ENCODE assay signal across 28 mouse cellular contexts in genomic region chr12:70238604-70239003, GRCm38 (mm10). TPM values are rescaled to one million over a fixed set of nuclear protein-coding genes. Genes with fewer than 3 reads are reported as not detected.
DNase-seq lines count a peak whose midpoint lies in the region; ATAC-seq and TF ChIP-seq lines count a peak whose summit lies in the region.
"Had no signal": no experiment of that assay in that cellular context is flagged by ENCODE, and none has a peak within 500 bp of the region (broad histone marks: within the 10 kb centered on the region; RNA-seq: fewer than 3 reads in every experiment).

No protein-coding gene starts in this region.

- 0 out of 2 replicates have a peak, but pooled peaks have one; percentile 15 for TF ChIP-seq EP300 in lung, postnatal 0 days (IDR thresholded peaks at IDR 0.05)
- TF ChIP-seq EP300 in stomach, postnatal 0 days (optimal IDR thresholded peaks at IDR 0.05), result no peak

- H3K9me3 ChIP-seq in hindbrain, embryonic 13.5 days, result no peaks in the 10 kb centered on the region
- no peaks in the 10 kb centered on the region for H3K9me3 ChIP-seq in hindbrain, embryonic 14.5 days (ENCODE audit: control insufficient read depth, low read length)
- H3K9me3 ChIP-seq in lung, postnatal 0 days (ENCODE audit: low read length), result no peaks in the 10 kb centered on the region
- H3K9me3 ChIP-seq in forebrain, postnatal 0 days (ENCODE audit: low read length), result no peaks in the 10 kb centered on the region
- H3K9me3 ChIP-seq in stomach, postnatal 0 days (ENCODE audit: control insufficient read depth, low read length), result no peaks in the 10 kb centered on the region
- H3K9me3 ChIP-seq: embryonic facial prominence, embryonic 10.5 days; embryonic facial prominence, embryonic 15.5 days; limb, embryonic 13.5 days; lung, embryonic 15.5 days; megakaryocyte, embryonic 14.5 days; midbrain, embryonic 12.5 days; neural tube, embryonic 13.5 days had no signal

- H3K4me1 ChIP-seq in hindbrain, embryonic 13.5 days (replicated peaks), result peaks cover 13% of the 10 kb centered on the region
- no peaks in the 10 kb centered on the region; the same call in none of the 2 replicates for H3K4me1 ChIP-seq in hindbrain, embryonic 14.5 days (replicated peaks; ENCODE audit: control insufficient read depth, insufficient read depth, low read length)
- H3K4me1 ChIP-seq in lung, postnatal 0 days (ENCODE audit: insufficient read depth, low read depth, low read length), result no peaks in the 10 kb centered on the region
- peaks cover 5% of the 10 kb centered on the region; the same call in 1 of the 2 replicates for H3K4me1 ChIP-seq in forebrain, postnatal 0 days (ENCODE audit: insufficient read depth)
- H3K4me1 ChIP-seq in stomach, postnatal 0 days (replicated peaks; ENCODE audit: control insufficient read depth, insufficient read depth), result no peaks in the 10 kb centered on the region

- no peak overlapping the region for H3K4me3 ChIP-seq in hindbrain, embryonic 13.5 days
- no peak overlapping the region for H3K4me3 ChIP-seq in hindbrain, embryonic 14.5 days (replicated peaks; ENCODE audit: low read length)
- H3K4me3 ChIP-seq in lung, postnatal 0 days (ENCODE audit: low read depth, low read length), result no peak overlapping the region
- H3K4me3 ChIP-seq in forebrain, postnatal 0 days (ENCODE audit: low read depth, low read length), result no peak overlapping the region
- no peak overlapping the region for H3K4me3 ChIP-seq in stomach, postnatal 0 days (ENCODE audit: low read depth, low read length)
- H3K4me3 ChIP-seq: embryonic facial prominence, embryonic 10.5 days; embryonic facial prominence, embryonic 15.5 days; limb, embryonic 13.5 days; lung, embryonic 15.5 days; megakaryocyte, embryonic 14.5 days; midbrain, embryonic 12.5 days; myocyte; neural tube, embryonic 13.5 days had no signal

- ATAC-seq in hindbrain, embryonic 13.5 days (ENCODE audit: low FRiP score), result no peak
- no peak for ATAC-seq in hindbrain, embryonic 14.5 days (ENCODE audit: low FRiP score)
- peak; percentile 36; the same call in 1 of the 2 replicates for ATAC-seq in lung, postnatal 0 days
- peak; percentile 66 for ATAC-seq in forebrain, postnatal 0 days
- no peak for ATAC-seq in stomach, postnatal 0 days (ENCODE audit: low FRiP score, low TSS enrichment)
- ATAC-seq: inflammation-experienced regulatory T-cells, adult 6 months had no signal

- 54% methylated on average over 8 of the region's 8 CpGs for WGBS in hindbrain, embryonic 13.5 days
- WGBS in hindbrain, embryonic 14.5 days, result 49% methylated on average over 8 of the region's 8 CpGs
- 40% methylated on average over 8 of the region's 8 CpGs for WGBS in lung, postnatal 0 days
- 17% methylated on average over 8 of the region's 8 CpGs for WGBS in forebrain, postnatal 0 days
- WGBS in stomach, postnatal 0 days, result 56% methylated on average over 8 of the region's 8 CpGs

- 0 out of 2 replicates have a peak overlapping the region, but pooled peaks have one; percentile 26 for H3K27ac ChIP-seq in hindbrain, embryonic 13.5 days
- no peak overlapping the region for H3K27ac ChIP-seq in hindbrain, embryonic 14.5 days
- H3K27ac ChIP-seq in lung, postnatal 0 days (ENCODE audit: low read length), result no peak overlapping the region
- no peak overlapping the region for H3K27ac ChIP-seq in forebrain, postnatal 0 days (ENCODE audit: low read depth, low read length)
- H3K27ac ChIP-seq in stomach, postnatal 0 days (replicated peaks), result no peak overlapping the region
- H3K27ac ChIP-seq: embryonic facial prominence, embryonic 10.5 days; embryonic facial prominence, embryonic 15.5 days; limb, embryonic 13.5 days; lung, embryonic 15.5 days; midbrain, embryonic 12.5 days had no signal

- no peaks in the 10 kb centered on the region for H3K36me3 ChIP-seq in hindbrain, embryonic 13.5 days
- H3K36me3 ChIP-seq in hindbrain, embryonic 14.5 days (replicated peaks; ENCODE audit: control insufficient read depth, insufficient read depth), result no peaks in the 10 kb centered on the region
- no peaks in the 10 kb centered on the region for H3K36me3 ChIP-seq in lung, postnatal 0 days (ENCODE audit: insufficient read depth, low read length)
- no peaks in the 10 kb centered on the region for H3K36me3 ChIP-seq in forebrain, postnatal 0 days (ENCODE audit: insufficient read depth)
- H3K36me3 ChIP-seq in stomach, postnatal 0 days (ENCODE audit: control insufficient read depth, insufficient read depth, low read length), result no peaks in the 10 kb centered on the region
- H3K36me3 ChIP-seq: embryonic facial prominence, embryonic 10.5 days; embryonic facial prominence, embryonic 15.5 days; limb, embryonic 13.5 days; lung, embryonic 15.5 days; midbrain, embryonic 12.5 days; neural tube, embryonic 13.5 days had no signal

- TF ChIP-seq CTCF in lung, postnatal 0 days (IDR thresholded peaks at IDR 0.05), result no peak
- TF ChIP-seq CTCF in brain, embryonic 14.5 days (IDR thresholded peaks at IDR 0.05; ENCODE audit: borderline replicate concordance, extremely low read depth, insufficient read depth, insufficient read length), result no peak
- TF ChIP-seq CTCF in forebrain, postnatal 0 days (IDR thresholded peaks at IDR 0.05; ENCODE audit: low read depth), result no peak
- TF ChIP-seq CTCF in stomach, postnatal 0 days (IDR thresholded peaks at IDR 0.05; ENCODE audit: low read depth), result no peak

- H3K9ac ChIP-seq in hindbrain, embryonic 13.5 days, result no peak overlapping the region
- H3K9ac ChIP-seq in hindbrain, embryonic 14.5 days, result no peak overlapping the region
- H3K9ac ChIP-seq in lung, postnatal 0 days (replicated peaks; ENCODE audit: low read depth), result no peak overlapping the region
- H3K9ac ChIP-seq in forebrain, postnatal 0 days, result no peak overlapping the region
- H3K9ac ChIP-seq in stomach, postnatal 0 days (ENCODE audit: low read length), result no peak overlapping the region
- H3K9ac ChIP-seq: embryonic facial prominence, embryonic 15.5 days; limb, embryonic 13.5 days; lung, embryonic 15.5 days; midbrain, embryonic 12.5 days; neural tube, embryonic 13.5 days had no signal

- no peaks in the 10 kb centered on the region for H3K27me3 ChIP-seq in hindbrain, embryonic 13.5 days
- H3K27me3 ChIP-seq in hindbrain, embryonic 14.5 days (ENCODE audit: control insufficient read depth, insufficient read depth, low read length), result no peaks in the 10 kb centered on the region
- H3K27me3 ChIP-seq in lung, postnatal 0 days (replicated peaks; ENCODE audit: insufficient read depth, low read length), result no peaks in the 10 kb centered on the region
- no peaks in the 10 kb centered on the region for H3K27me3 ChIP-seq in forebrain, postnatal 0 days (ENCODE audit: insufficient read depth, low read length)
- no peaks in the 10 kb centered on the region for H3K27me3 ChIP-seq in stomach, postnatal 0 days (ENCODE audit: control insufficient read depth, insufficient read depth, low read length)
- H3K27me3 ChIP-seq: CH12.LX; embryonic facial prominence, embryonic 15.5 days; limb, embryonic 13.5 days; lung, embryonic 15.5 days; midbrain, embryonic 12.5 days; neural tube, embryonic 13.5 days had no signal

- no peak for DNase-seq in hindbrain, embryonic 14.5 days (ENCODE audit: low spot score)
- peak; percentile 45 for DNase-seq in lung, postnatal 0 days (ENCODE audit: low spot score)
- DNase-seq in lung, postnatal 25 days (ENCODE audit: low spot score), result no peak
- peak; percentile 88 for DNase-seq in brain, embryonic 14.5 days (ENCODE audit: low read depth)
- DNase-seq in forebrain, postnatal 0 days, result peak; percentile 61
- DNase-seq in stomach, postnatal 0 days (ENCODE audit: low spot score), result no peak
- no peak for DNase-seq in thymus, postnatal 14 days
- DNase-seq: adrenal gland, postnatal 14 days; cerebellum, adult 2 months; cerebellum, postnatal 25 days; heart, postnatal 36 days; kidney, adult 11 months; kidney, postnatal 14 days; lung, postnatal 4 days had no signal

- no peak for TF ChIP-seq POLR2A in brain, embryonic 14.5 days (IDR thresholded peaks at IDR 0.05; ENCODE audit: borderline replicate concordance, extremely low read depth, insufficient read depth, insufficient read length, poor library complexity, severe bottlenecking)

- no peak overlapping the region for H3K4me2 ChIP-seq in hindbrain, embryonic 13.5 days
- H3K4me2 ChIP-seq in hindbrain, embryonic 14.5 days (replicated peaks), result no peak overlapping the region
- no peak overlapping the region for H3K4me2 ChIP-seq in lung, postnatal 0 days (replicated peaks; ENCODE audit: low read depth, low read length)
- no peak overlapping the region for H3K4me2 ChIP-seq in forebrain, postnatal 0 days (ENCODE audit: low read depth)
- H3K4me2 ChIP-seq in stomach, postnatal 0 days (replicated peaks; ENCODE audit: low read depth), result no peak overlapping the region
- H3K4me2 ChIP-seq: embryonic facial prominence, embryonic 15.5 days; heart, embryonic 11.5 days; limb, embryonic 13.5 days; liver, embryonic 11.5 days; lung, embryonic 15.5 days; midbrain, embryonic 12.5 days; neural tube, embryonic 13.5 days had no signal

RNA-seq across cellular contexts. Expression of gene Pygl, which starts 7.3 kb away (rescaled TPM):
- 6.6 and 8.6 TPM in 2 replicates for polyA plus RNA-seq in hindbrain, embryonic 13.5 days (2015; fragmentation: Nextera tagmentation; extraction: Ambion mirVana)
- polyA plus RNA-seq in hindbrain, embryonic 14.5 days (2014; fragmentation: Nextera tagmentation; extraction: Ambion mirVana), result 9.2 and 9.4 TPM in 2 replicates
- 46.3 and 63.1 TPM in 2 replicates for polyA plus RNA-seq in lung, postnatal 0 days (2015; fragmentation: Nextera tagmentation; extraction: Ambion mirVana)
- polyA plus RNA-seq in brain, embryonic 14.5 days (2012; rRNA removed), result 5.0 and 6.6 TPM in 2 replicates
- 5.7 and 8.2 TPM in 2 replicates for total RNA-seq in forebrain, postnatal 0 days (2014; rRNA removed)
- polyA plus RNA-seq in forebrain, postnatal 0 days (2015; fragmentation: Nextera tagmentation; extraction: Ambion mirVana), result 5.6 and 6.3 TPM in 2 replicates
- 18.3 and 20.0 TPM in 2 replicates for polyA plus RNA-seq in stomach, postnatal 0 days (2015; fragmentation: Nextera tagmentation; extraction: Ambion mirVana)
- polyA plus RNA-seq: C2C12 had no signal

Comparison
In these comparisons a context has a peak if more than half of its experiments do, and no peak if none do; other contexts are left out.
1. DNase-seq: peak in lung, postnatal 0 days (single experiment), brain, embryonic 14.5 days (single experiment) and forebrain, postnatal 0 days (single experiment); none in hindbrain, embryonic 14.5 days (single experiment), lung, postnatal 25 days (single experiment), stomach, postnatal 0 days (single experiment) and thymus, postnatal 14 days (single experiment).
2. ATAC-seq: peak in lung, postnatal 0 days (single experiment) and forebrain, postnatal 0 days (single experiment); none in hindbrain, embryonic 13.5 days (single experiment), hindbrain, embryonic 14.5 days (single experiment) and stomach, postnatal 0 days (single experiment).